Mouse (Mus musculus) embryonic facial prominence, embryonic 12.5 days (tissue): ENCODE results near the gene Psen1. TPM values are rescaled to one million over a fixed set of nuclear protein-coding genes. Genes with fewer than 3 reads are reported as not detected.

ENCODE experiments used
- ATAC-seq: fragments of 200-750 bp; cut with Nextera tagmentation; 2 replicates; pipeline ENCODE4 v1.8.0; 2017; ENCODE audit not compliant: insufficient number of reproducible peaks, insufficient read depth, low FRiP score, low TSS enrichment
- H3K27ac ChIP-seq: fragments of 300-500 bp; sonication (generic); 2 replicates; pipeline ENCODE4 v1.5.1; 2016; ENCODE audit warnings: mild to moderate bottlenecking
- H3K27me3 ChIP-seq: fragments of 300-500 bp; sonication (generic); 2 replicates; pipeline ENCODE4 v1.6.1; 2016; ENCODE audit warnings: mild to moderate bottlenecking, moderate library complexity
- H3K36me3 ChIP-seq: fragments of 300-500 bp; sonication (generic); 2 replicates; pipeline ENCODE4 v1.6.1; 2016; ENCODE audit warnings: mild to moderate bottlenecking
- H3K4me1 ChIP-seq: fragments of 300-500 bp; sonication (generic); 2 replicates; pipeline ENCODE4 v1.6.1; 2016
- H3K4me2 ChIP-seq: fragments of 300-500 bp; sonication (generic); replicated peaks from 2 replicates; pipeline ENCODE4 v1.6.1; 2016; ENCODE audit warnings: mild to moderate bottlenecking, moderate library complexity
- H3K4me3 ChIP-seq: fragments of 300-500 bp; sonication (generic); 2 replicates; pipeline ENCODE4 v1.5.1; 2016; ENCODE audit warnings: mild to moderate bottlenecking
- H3K9ac ChIP-seq: fragments of 300-500 bp; sonication (generic); 2 replicates; pipeline ENCODE4 v1.6.1; 2016; ENCODE audit warnings: mild to moderate bottlenecking, moderate library complexity
- H3K9me3 ChIP-seq: fragments of 300-500 bp; sonication (generic); 2 replicates; pipeline ENCODE4 v1.6.1; 2016; ENCODE audit warnings: mild to moderate bottlenecking, moderate library complexity
- WGBS: fragments of 180-500 bp; shearing (Covaris S2); methylation state at CpG from one replicate; pipeline ENCODE4 v1.1.7; 2016; 5-methylcytosine and 5-hydroxymethylcytosine counted together
- polyA plus RNA-seq: library from polyadenylated mRNA; unstranded; fragments of >200 nt; fragmentation: Nextera tagmentation; extraction: Ambion mirVana; gene quantifications from 2 replicates; pipeline ENCODE4 v1.2.1, GENCODE M21; 2016

Psen1 gene
- polyA plus RNA-seq, 1 experiment from 2014 or later = 64.2 TPM

DNA sequence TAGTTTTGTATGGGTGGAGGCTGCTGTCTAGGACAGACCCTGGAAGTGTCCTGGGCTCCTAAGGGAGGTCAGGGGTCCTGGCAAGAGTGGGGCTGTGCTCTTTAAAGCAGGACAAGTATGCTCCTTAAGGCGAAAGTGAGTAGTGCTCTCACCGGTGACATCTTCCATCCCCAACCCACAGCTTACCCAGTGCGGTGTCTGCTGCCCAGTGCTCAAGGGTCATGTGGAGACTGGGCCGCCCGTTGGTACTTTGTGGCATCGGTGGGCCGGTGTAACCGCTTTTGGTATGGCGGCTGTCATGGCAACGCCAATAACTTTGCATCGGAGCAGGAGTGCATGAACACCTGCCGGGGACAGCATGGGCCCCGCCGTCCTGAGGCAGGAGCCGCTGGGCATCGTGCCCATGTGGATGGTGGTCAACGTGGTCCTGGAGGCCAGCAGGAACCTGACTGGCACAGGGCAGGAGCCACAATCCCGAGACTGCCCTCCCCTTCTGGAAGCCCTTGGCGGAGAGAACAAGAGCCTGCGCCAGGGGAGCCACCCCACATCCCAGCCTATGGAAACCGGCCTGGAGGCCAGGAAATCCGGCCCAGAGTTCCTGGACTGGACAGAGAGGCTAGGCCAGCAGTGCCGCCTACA is 93.8 kb downstream of the Psen1 start:
- no peaks in the 10 kb centered on the region for H3K36me3 ChIP-seq
- no peak overlapping the region for H3K27ac ChIP-seq
- H3K4me2 ChIP-seq = no peak overlapping the region
- no peak overlapping the region for H3K4me3 ChIP-seq
- H3K27me3 ChIP-seq = no peaks in the 10 kb centered on the region
- H3K9ac ChIP-seq = no peak overlapping the region
- H3K9me3 ChIP-seq = no peaks in the 10 kb centered on the region
- H3K4me1 ChIP-seq = no peaks in the 10 kb centered on the region
- no peak for ATAC-seq
- 70% methylated on average over 23 of the region's 23 CpGs for WGBS

DNA sequence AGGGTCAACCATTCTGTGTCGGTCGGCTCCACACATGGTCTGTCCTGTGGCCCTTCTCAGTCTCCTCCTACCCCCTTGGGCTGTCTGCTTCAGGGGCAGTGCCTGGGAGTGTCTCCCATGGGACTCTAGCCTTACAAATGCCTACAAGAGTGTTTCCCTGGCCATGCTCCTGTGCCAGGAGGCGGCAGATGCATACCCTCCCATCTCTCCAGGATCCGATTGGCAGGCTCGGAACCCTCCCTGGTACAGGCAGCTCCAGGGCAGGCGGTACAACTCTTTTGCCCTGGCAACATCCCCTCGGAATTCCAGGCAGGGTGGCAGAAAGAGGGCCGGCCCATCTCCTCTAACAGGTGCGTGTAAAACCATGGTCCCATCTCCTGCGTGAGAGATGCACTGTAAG is 94.7 kb downstream of the Psen1 start:
- WGBS = 85% methylated on average over 10 of the region's 10 CpGs
- no peak for ATAC-seq
- no peak overlapping the region for H3K4me2 ChIP-seq
- H3K4me3 ChIP-seq = no peak overlapping the region
- H3K27me3 ChIP-seq = no peaks in the 10 kb centered on the region
- H3K4me1 ChIP-seq = no peaks in the 10 kb centered on the region
- no peak overlapping the region for H3K27ac ChIP-seq
- H3K36me3 ChIP-seq = no peaks in the 10 kb centered on the region
- H3K9me3 ChIP-seq = no peaks in the 10 kb centered on the region
- H3K9ac ChIP-seq = no peak overlapping the region

Other genes starting within 250 kb of the Psen1 start
- 4.2 and 5.0 TPM in 2 replicates for gene Dpf3, start 200.4 kb upstream of the Psen1 start, polyA plus RNA-seq
- gene Dcaf4, start 167.7 kb upstream of the Psen1 start, polyA plus RNA-seq = 33.4 and 35.8 TPM in 2 replicates
- 27.0 and 31.6 TPM in 2 replicates for gene Zfyve1, start 90.9 kb upstream of the Psen1 start, polyA plus RNA-seq
- gene Rbm25, start 56.9 kb upstream of the Psen1 start, polyA plus RNA-seq = 304 and 305 TPM in 2 replicates
- 0.51 and 0.69 TPM in 2 replicates for gene Papln, start 75.5 kb downstream of the Psen1 start, polyA plus RNA-seq
- 38.7 and 40.2 TPM in 2 replicates for gene Numb, start 233.8 kb downstream of the Psen1 start, polyA plus RNA-seq